Mouse (Mus musculus): Measurements from ENCODE around the gene Gm9945.
A peak's percentile ranks its signal among the peaks of the same experiment; 100 is the strongest.

DNA sequence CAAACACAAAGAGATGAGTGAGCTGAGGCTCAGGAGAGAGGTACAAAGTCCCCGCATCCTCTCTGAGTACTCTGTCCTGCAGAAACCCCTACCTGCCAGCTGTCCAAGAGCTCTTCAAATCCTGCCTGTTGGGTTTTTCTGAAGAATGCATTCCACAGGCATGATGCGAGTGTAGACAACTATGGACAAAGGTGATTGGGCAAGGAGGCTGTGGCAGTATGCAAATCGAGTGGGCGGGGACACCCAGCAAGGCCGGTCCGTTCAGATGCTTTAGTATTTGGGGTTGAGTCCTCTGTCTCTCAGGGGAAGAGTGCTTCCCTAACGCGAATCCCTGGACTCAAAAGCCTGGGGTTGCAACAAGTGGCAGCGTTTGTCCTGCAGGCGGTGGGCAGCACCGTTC lies 20.6 kb downstream of the Gm9945 start:
- peak; percentile 38; the same call in 1 of the 2 replicates for TF ChIP-seq EP300 (IDR thresholded peaks at IDR 0.05)
- TF ChIP-seq CTCF (IDR thresholded peaks at IDR 0.05) = no peak

Data from lung, postnatal 0 days (tissue).